ENCODE assay signal across 1 mouse cellular context in the genomic region with DNA sequence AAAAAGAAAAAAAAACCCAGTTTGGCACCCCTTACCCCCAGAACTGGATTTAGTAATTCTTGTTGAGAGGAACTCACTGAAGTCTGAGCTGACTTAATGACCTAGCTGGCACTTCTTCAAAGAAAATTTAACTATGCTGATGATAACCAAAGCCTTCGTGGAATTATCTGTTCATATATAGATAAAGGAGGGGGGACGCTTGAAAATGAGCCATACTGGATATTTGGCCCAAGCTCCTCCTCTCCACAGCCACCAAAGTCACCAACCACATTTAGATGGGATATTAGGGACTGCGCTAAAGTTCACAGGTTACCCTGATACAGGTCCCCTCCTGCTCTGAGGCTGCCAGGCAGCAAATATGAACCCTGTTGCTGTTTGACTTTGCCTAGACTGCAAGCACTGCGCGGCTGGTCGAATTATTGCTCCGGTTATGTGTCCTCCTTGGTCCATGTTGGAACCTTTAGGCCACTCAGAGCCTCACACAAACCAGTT.
TF ChIP-seq lines count a peak whose summit lies in the region.

No protein-coding gene starts in this region.

TF ChIP-seq in MEL, 35 proteins besides CTCF, POLR2A, EP300 and RAD21 (continued from another document):
- no peak; the same call in 1 of the 2 replicates for TF ChIP-seq POLR2AphosphoS2 (IDR thresholded peaks at IDR 0.05; ENCODE audit: low read length)
- no peak for TF ChIP-seq CHD2 (IDR thresholded peaks at IDR 0.05; ENCODE audit: low read length)
- no peak for TF ChIP-seq E2F4 (IDR thresholded peaks at IDR 0.05; ENCODE audit: borderline replicate concordance, low read depth, low read length)
- TF ChIP-seq JUND (IDR thresholded peaks at IDR 0.05; ENCODE audit: low read depth, low read length): 0 out of 2 replicates have a peak, but pooled peaks have one; percentile 8
- TF ChIP-seq GATA1 (IDR thresholded peaks at IDR 0.05; ENCODE audit: low read depth, low read length): peak; percentile 90
- no peak for TF ChIP-seq UBTF (IDR thresholded peaks at IDR 0.05; ENCODE audit: borderline replicate concordance, insufficient read depth, low read depth, low read length)
- no peak for TF ChIP-seq CHD1 (IDR thresholded peaks at IDR 0.05; ENCODE audit: low read depth, low read length)
- peak; percentile 16 for TF ChIP-seq MXI1 (IDR thresholded peaks at IDR 0.05; ENCODE audit: low read depth, low read length)
- TF ChIP-seq NELFE (IDR thresholded peaks at IDR 0.05; ENCODE audit: low read depth, low read length): peak; percentile 53; the same call in 1 of the 2 replicates
- peak; percentile 76 for TF ChIP-seq TCF12 (IDR thresholded peaks at IDR 0.05; ENCODE audit: low read depth, low read length)
- 0 out of 2 replicates have a peak, but pooled peaks have one; percentile 29 for TF ChIP-seq HCFC1 (IDR thresholded peaks at IDR 0.05; ENCODE audit: low read depth, low read length)
- TF ChIP-seq MAZ (IDR thresholded peaks at IDR 0.05; ENCODE audit: low read depth, low read length): peak; percentile 81
- peak; percentile 44; the same call in 1 of the 2 replicates for TF ChIP-seq TBP (IDR thresholded peaks at IDR 0.05; ENCODE audit: low read depth, low read length)
- TF ChIP-seq SIN3A (IDR thresholded peaks at IDR 0.05; ENCODE audit: low read length): peak; percentile 74
- no peak for TF ChIP-seq SMC3 (IDR thresholded peaks at IDR 0.05; ENCODE audit: low read depth, low read length)
- TF ChIP-seq MYB (IDR thresholded peaks at IDR 0.05; ENCODE audit: low read depth, low read length): 0 out of 2 replicates have a peak, but pooled peaks have one; percentile 39
- TF ChIP-seq GABPA (IDR thresholded peaks at IDR 0.05; ENCODE audit: low read depth, low read length): no peak
- no peak for TF ChIP-seq MEF2A (IDR thresholded peaks at IDR 0.05; ENCODE audit: extremely low read depth, insufficient replicate concordance, low read depth, low read length, poor library complexity, severe bottlenecking)
- TF ChIP-seq BHLHE40 (IDR thresholded peaks at IDR 0.05; ENCODE audit: borderline replicate concordance, low read depth, low read length): 0 out of 2 replicates have a peak, but pooled peaks have one; percentile 21
